Mouse (Mus musculus): ENCODE measurements around the gene Ssx2ip. TPM values are rescaled to one million over a fixed set of nuclear protein-coding genes. Genes with fewer than 3 reads are reported as not detected.
"Not testable (repeated sequence)": the region's sequence is repeated elsewhere in the genome, so short reads cannot be mapped to it uniquely, and the experiment has no call there.

Ssx2ip gene
- polyA plus RNA-seq, 1 experiment from 2014 or later, result 16.7 TPM

GRCm38 (mm10) chr3:146419992-146420537 is 15.6 kb downstream of the Ssx2ip start:
- WGBS, result 93% methylated on average over 15 of the region's 15 CpGs
- no peak for ATAC-seq (ENCODE audit: low FRiP score)
- H3K9ac ChIP-seq (replicated peaks), result no peak overlapping the region
- no peaks in the 10 kb centered on the region for H3K27me3 ChIP-seq (replicated peaks)
- H3K4me2 ChIP-seq, result no peak overlapping the region
- H3K36me3 ChIP-seq, result peaks cover 39% of the 10 kb centered on the region
- no peaks in the 10 kb centered on the region for H3K9me3 ChIP-seq (replicated peaks)
- H3K4me3 ChIP-seq (replicated peaks), result no peak overlapping the region
- H3K27ac ChIP-seq (replicated peaks), result no peak overlapping the region
- peaks cover 6% of the 10 kb centered on the region; the same call in 1 of the 2 replicates for H3K4me1 ChIP-seq

- no peak for ATAC-seq (ENCODE audit: low FRiP score)
- Histone ChIP-seq H3K27ac (replicated peaks) (no peak overlapping the region), H3K4me2 (no peak overlapping the region), H3K4me3 (replicated peaks) (no peak overlapping the region), H3K9ac (replicated peaks) (no peak overlapping the region), H3K4me1 (peaks cover 6% of the 10 kb centered on the region; the same call in 1 of the 2 replicates), H3K36me3 (peaks cover 48% of the 10 kb centered on the region), H3K27me3 (replicated peaks) (no peaks in the 10 kb centered on the region), H3K9me3 (replicated peaks) (no peaks in the 10 kb centered on the region)
- WGBS, result 73% methylated on average over 8 of the region's 8 CpGs
Observed at GRCm38 (mm10) chr3:146421787-146422186, 17.3 kb downstream of the Ssx2ip start.

GRCm38 (mm10) chr3:146423710-146424109 is 19.3 kb downstream of the Ssx2ip start:
- Histone ChIP-seq H3K4me3 (replicated peaks) (no peak overlapping the region), H3K36me3 (peaks cover 59% of the 10 kb centered on the region), H3K9ac (replicated peaks) (no peak overlapping the region), H3K4me1 (peaks cover 6% of the 10 kb centered on the region; the same call in 1 of the 2 replicates), H3K9me3 (replicated peaks) (no peaks in the 10 kb centered on the region), H3K27ac (replicated peaks) (no peak overlapping the region), H3K4me2 (no peak overlapping the region), H3K27me3 (replicated peaks) (no peaks in the 10 kb centered on the region)
- ATAC-seq (ENCODE audit: low FRiP score), result peak; percentile 54; the same call in 1 of the 2 replicates
- 82% methylated on average over 7 of the region's 7 CpGs for WGBS

GRCm38 (mm10) chr3:146424306-146424900 is 20.0 kb downstream of the Ssx2ip start:
- no peak overlapping the region for H3K4me3 ChIP-seq (replicated peaks)
- no peaks in the 10 kb centered on the region for H3K27me3 ChIP-seq (replicated peaks)
- no peak overlapping the region for H3K27ac ChIP-seq (replicated peaks)
- 71% methylated on average over 7 of the region's 7 CpGs for WGBS
- no peak for ATAC-seq (ENCODE audit: low FRiP score)
- no peak overlapping the region for H3K4me2 ChIP-seq
- peaks cover 57% of the 10 kb centered on the region for H3K36me3 ChIP-seq
- H3K9ac ChIP-seq (replicated peaks), result no peak overlapping the region
- no peaks in the 10 kb centered on the region for H3K9me3 ChIP-seq (replicated peaks)
- peaks cover 6% of the 10 kb centered on the region; the same call in 1 of the 2 replicates for H3K4me1 ChIP-seq

- H3K4me1 ChIP-seq, result peaks cover 6% of the 10 kb centered on the region; the same call in 1 of the 2 replicates
- H3K4me3 ChIP-seq (replicated peaks), result no peak overlapping the region
- peaks cover 52% of the 10 kb centered on the region for H3K36me3 ChIP-seq
- 0 out of 2 replicates have a peak overlapping the region, but pooled peaks have one; percentile 3 for H3K27ac ChIP-seq (replicated peaks)
- no peaks in the 10 kb centered on the region for H3K9me3 ChIP-seq (replicated peaks)
- no peak overlapping the region for H3K4me2 ChIP-seq
- H3K9ac ChIP-seq (replicated peaks), result no peak overlapping the region
- no peak for ATAC-seq (ENCODE audit: low FRiP score)
- 71% methylated on average over 7 of the region's 7 CpGs for WGBS
- H3K27me3 ChIP-seq (replicated peaks), result no peaks in the 10 kb centered on the region
Observed at GRCm38 (mm10) chr3:146425902-146426301, 21.5 kb downstream of the Ssx2ip start.

GRCm38 (mm10) chr3:146426489-146426888 is 22.0 kb downstream of the Ssx2ip start:
- WGBS, result 69% methylated on average over 8 of the region's 8 CpGs
- H3K36me3 ChIP-seq, result peaks cover 56% of the 10 kb centered on the region

GRCm38 (mm10) chr3:146433063-146433462 is 28.6 kb downstream of the Ssx2ip start:
- not testable (repeated sequence) for H3K4me1 ChIP-seq; ATAC-seq (ENCODE audit: low FRiP score)
- H3K36me3 ChIP-seq, result peaks cover 61% of the 10 kb centered on the region

More at GRCm38 (mm10) chr3:146426489-146426888, 22.0 kb downstream of the Ssx2ip start:
- H3K9ac ChIP-seq (replicated peaks), result no peak overlapping the region
- ATAC-seq (ENCODE audit: low FRiP score), result no peak
- no peak overlapping the region for H3K27ac ChIP-seq (replicated peaks)
- no peak overlapping the region for H3K4me3 ChIP-seq (replicated peaks)
- H3K9me3 ChIP-seq (replicated peaks), result no peaks in the 10 kb centered on the region
- H3K27me3 ChIP-seq (replicated peaks), result no peaks in the 10 kb centered on the region
- H3K4me1 ChIP-seq, result peaks cover 6% of the 10 kb centered on the region; the same call in 1 of the 2 replicates
- H3K4me2 ChIP-seq, result no peak overlapping the region

GRCm38 (mm10) chr3:146433681-146434350 is 29.4 kb downstream of the Ssx2ip start:
- Histone ChIP-seq H3K36me3 (peaks cover 63% of the 10 kb centered on the region), H3K27ac (replicated peaks) (no peak overlapping the region), H3K4me3 (replicated peaks) (no peak overlapping the region), H3K9me3 (replicated peaks) (no peaks in the 10 kb centered on the region), H3K9ac (replicated peaks) (no peak overlapping the region), H3K4me2 (no peak overlapping the region), H3K27me3 (replicated peaks) (no peaks in the 10 kb centered on the region), H3K4me1 (no peaks in the 10 kb centered on the region)
- 87% methylated on average over 14 of the region's 14 CpGs for WGBS
- ATAC-seq (ENCODE audit: low FRiP score), result no peak

More at GRCm38 (mm10) chr3:146433063-146433462, 28.6 kb downstream of the Ssx2ip start:
- not testable (repeated sequence) for H3K27ac ChIP-seq (replicated peaks); H3K27me3 ChIP-seq (replicated peaks); H3K4me3 ChIP-seq (replicated peaks); H3K4me2 ChIP-seq; H3K9ac ChIP-seq (replicated peaks); H3K9me3 ChIP-seq (replicated peaks)
- whole genome bisulfite sequencing, result 90% methylated on average over 11 of the region's 11 CpGs

GRCm38 (mm10) chr3:146434686-146435085 is 30.2 kb downstream of the Ssx2ip start:
- Histone ChIP-seq H3K36me3 (peaks cover 59% of the 10 kb centered on the region), H3K9ac (replicated peaks) (no peak overlapping the region), H3K4me1 (no peaks in the 10 kb centered on the region), H3K27ac (replicated peaks) (no peak overlapping the region), H3K4me3 (replicated peaks) (no peak overlapping the region), H3K9me3 (replicated peaks) (no peaks in the 10 kb centered on the region), H3K27me3 (replicated peaks) (no peaks in the 10 kb centered on the region), H3K4me2 (no peak overlapping the region)
- no peak for ATAC-seq (ENCODE audit: low FRiP score)
- WGBS, result 92% methylated on average over 8 of the region's 8 CpGs

GRCm38 (mm10) chr3:146435533-146435932 is 31.1 kb downstream of the Ssx2ip start:
- H3K27me3 ChIP-seq (replicated peaks), result no peaks in the 10 kb centered on the region
- no peak overlapping the region for H3K9ac ChIP-seq (replicated peaks)
- no peak overlapping the region for H3K4me2 ChIP-seq
- WGBS, result 91% methylated on average over 11 of the region's 11 CpGs
- H3K36me3 ChIP-seq, result peaks cover 61% of the 10 kb centered on the region
- no peak overlapping the region for H3K27ac ChIP-seq (replicated peaks)
- no peak overlapping the region for H3K4me3 ChIP-seq (replicated peaks)
- no peaks in the 10 kb centered on the region for H3K9me3 ChIP-seq (replicated peaks)
- H3K4me1 ChIP-seq, result no peaks in the 10 kb centered on the region
- ATAC-seq (ENCODE audit: low FRiP score), result no peak

- Histone ChIP-seq H3K9me3 (replicated peaks) (no peaks in the 10 kb centered on the region), H3K36me3 (peaks cover 57% of the 10 kb centered on the region), H3K4me1 (no peaks in the 10 kb centered on the region), H3K27me3 (replicated peaks) (no peaks in the 10 kb centered on the region), H3K4me2 (no peak overlapping the region), H3K4me3 (replicated peaks) (no peak overlapping the region), H3K27ac (replicated peaks) (no peak overlapping the region), H3K9ac (replicated peaks) (no peak overlapping the region)
- WGBS, result 96% methylated on average over 8 of the region's 8 CpGs
- no peak for ATAC-seq (ENCODE audit: low FRiP score)
Observed at GRCm38 (mm10) chr3:146436114-146436513, 31.7 kb downstream of the Ssx2ip start.

GRCm38 (mm10) chr3:146440011-146440410 is 35.6 kb downstream of the Ssx2ip start:
- no peaks in the 10 kb centered on the region for H3K27me3 ChIP-seq (replicated peaks)
- H3K4me2 ChIP-seq, result no peak overlapping the region
- H3K9ac ChIP-seq (replicated peaks), result no peak overlapping the region
- H3K27ac ChIP-seq (replicated peaks), result no peak overlapping the region
- no peaks in the 10 kb centered on the region for H3K9me3 ChIP-seq (replicated peaks)
- H3K4me3 ChIP-seq (replicated peaks), result no peak overlapping the region
- 92% methylated on average over 12 of the region's 12 CpGs for WGBS
- no peaks in the 10 kb centered on the region for H3K4me1 ChIP-seq
- peaks cover 38% of the 10 kb centered on the region for H3K36me3 ChIP-seq
- ATAC-seq (ENCODE audit: low FRiP score), result no peak

Measured in neural tube, embryonic 15.5 days (tissue).